Mouse (Mus musculus) liver, adult 2 months (tissue): Measurements from ENCODE around the gene Tmub1. TPM values are rescaled to one million over a fixed set of nuclear protein-coding genes. Genes with fewer than 3 reads are reported as not detected.

Source experiments
- DNase-seq: peaks from one replicate; pipeline ENCODE4 v3.0.0-alpha.2; 2011; ENCODE audit warnings: low read depth, low spot score; ENCODE audit errors: extremely low read depth
- H3K27ac ChIP-seq: fragments of 200-500 bp; replicated peaks from 2 replicates; pipeline ENCODE4 v1.5.1; 2012; ENCODE audit warnings: low read depth, mild to moderate bottlenecking, control low read depth, inconsistent platforms, low read length; ENCODE audit not compliant: insufficient read depth
- H3K27me3 ChIP-seq: fragments of 200-500 bp; 2 replicates; pipeline ENCODE4 v1.6.1; 2012; ENCODE audit warnings: mild to moderate bottlenecking, moderate library complexity, low read length, inconsistent platforms; ENCODE audit not compliant: control insufficient read depth, insufficient read depth
- H3K36me3 ChIP-seq: fragments of 200-500 bp; 2 replicates; pipeline ENCODE4 v1.6.1; 2012; ENCODE audit warnings: low read length, inconsistent platforms; ENCODE audit not compliant: control insufficient read depth, insufficient read depth
- H3K4me1 ChIP-seq: fragments of 200-500 bp; 2 replicates; pipeline ENCODE4 v1.6.1; 2011; ENCODE audit warnings: low read length; ENCODE audit not compliant: control insufficient read depth, insufficient read depth
- H3K4me3 ChIP-seq: fragments of 200-500 bp; 2 replicates; pipeline ENCODE4 v1.5.1; 2011; ENCODE audit warnings: low read depth, mild to moderate bottlenecking, control low read depth, low read length, moderate library complexity; ENCODE audit not compliant: insufficient read depth
- H3K79me2 ChIP-seq: fragments of 200-500 bp; 2 replicates; pipeline ENCODE4 v1.6.1; 2012; ENCODE audit warnings: inconsistent platforms, mild to moderate bottlenecking, low read length, moderate library complexity; ENCODE audit not compliant: control insufficient read depth, insufficient read depth
- H3K9ac ChIP-seq: fragments of 200-500 bp; 2 replicates; pipeline ENCODE4 v1.6.1; 2012; ENCODE audit warnings: low read depth, mild to moderate bottlenecking, control low read depth, inconsistent platforms, low read length
- CTCF ChIP-seq: fragments of 200-500 bp; IDR thresholded peaks from 2 replicates; pipeline ENCODE4 v1.5.1; 2011; ENCODE audit warnings: low read depth, low read length, control low read depth
- POLR2A ChIP-seq: fragments of 200-500 bp; IDR thresholded peaks from 2 replicates; pipeline ENCODE4 v1.6.1; 2011; ENCODE audit warnings: low read length, control low read depth; ENCODE audit not compliant: insufficient read depth; ENCODE audit errors: extremely low read depth
- WGBS: fragments of 180-500 bp; shearing (Covaris S2); methylation state at CpG from one replicate; pipeline ENCODE4 v1.1.7; 2018; 5-methylcytosine and 5-hydroxymethylcytosine counted together
- polyA plus RNA-seq: library from polyadenylated mRNA; depleted of rRNA; stranded (reverse); fragments of >200 nt; gene quantifications from 2 replicates; pipeline ENCODE4 v1.2.3, GENCODE M21; 2012
- total RNA-seq: library from RNA; depleted of rRNA; stranded (reverse); fragments of >200 nt; gene quantifications from 2 replicates; pipeline ENCODE4 v1.2.3, GENCODE M21; 2014

Gene Tmub1
- total and polyA plus RNA-seq, 2 experiments, result 5.2 to 30.7 TPM

- no peak for TF ChIP-seq POLR2A
- no peak for TF ChIP-seq CTCF
- Histone ChIP-seq H3K4me1 (peaks cover 12% of the 10 kb centered on the region), H3K27ac (peak within 1 kb of the TSS; percentile 72), H3K9ac (peak within 1 kb of the TSS; percentile 86), H3K27me3 (no peaks in the 10 kb centered on the region), H3K79me2 (peaks cover 31% of the 10 kb centered on the region), H3K4me3 (peak within 1 kb of the TSS; percentile 73), H3K36me3 (no peaks in the 10 kb centered on the region)
- DNase-seq, result no peak
- under 1% methylated on average over 78 of the region's 85 CpGs for WGBS
Measured at GRCm38 (mm10) chr5:24452030-24452690, 4.5 kb upstream of the Tmub1 start, which contains the start of gene Agap3. Gene Agap3 (plus strand): TSS chr5:24452177.

GRCm38 (mm10) chr5:24451264-24452029 lies 3.8 kb upstream of the Tmub1 start:
- peak overlapping the region; percentile 73 for H3K4me3 ChIP-seq
- WGBS, result 7% methylated on average over 58 of the region's 66 CpGs
- H3K36me3 ChIP-seq, result no peaks in the 10 kb centered on the region
- peak; percentile 78 for DNase-seq
- peak; percentile 67; the same call in 1 of the 2 replicates for TF ChIP-seq POLR2A
- TF ChIP-seq CTCF, result no peak
- H3K79me2 ChIP-seq, result peaks cover 29% of the 10 kb centered on the region
- H3K27me3 ChIP-seq, result no peaks in the 10 kb centered on the region
- H3K4me1 ChIP-seq, result peaks cover 17% of the 10 kb centered on the region
- H3K27ac ChIP-seq, result peak overlapping the region; percentile 72
- H3K9ac ChIP-seq, result peak overlapping the region; percentile 86

- no peak for TF ChIP-seq CTCF
- Histone ChIP-seq H3K79me2 (peaks cover 7% of the 10 kb centered on the region; the same call in 1 of the 2 replicates), H3K27ac (no peak overlapping the region), H3K36me3 (no peaks in the 10 kb centered on the region), H3K27me3 (no peaks in the 10 kb centered on the region), H3K4me3 (no peak overlapping the region), H3K4me1 (peaks cover 19% of the 10 kb centered on the region), H3K9ac (no peak overlapping the region)
- 98% methylated on average over 7 of the region's 7 CpGs for WGBS
- DNase-seq, result no peak
Measured at GRCm38 (mm10) chr5:24446630-24447029, 1.0 kb downstream of the Tmub1 start.

- H3K4me1 ChIP-seq, result peaks cover 17% of the 10 kb centered on the region
- TF ChIP-seq CTCF (no peak), POLR2A (no peak)
- DNase-seq, result no peak
Measured at GRCm38 (mm10) chr5:24445428-24446080, 2.1 kb downstream of the Tmub1 start.

GRCm38 (mm10) chr5:24444746-24445427 lies 2.8 kb downstream of the Tmub1 start, which contains the start of gene Fastk:
Gene Fastk (minus strand): TSS chr5:24445287.
- WGBS, result under 1% methylated on average over 60 of the region's 60 CpGs
- H3K4me3 ChIP-seq, result peak within 1 kb of the TSS; percentile 78
- peak within 1 kb of the TSS; percentile 97 for H3K9ac ChIP-seq
- DNase-seq, result peak; percentile 70
- no peaks in the 10 kb centered on the region for H3K27me3 ChIP-seq
- peaks cover 17% of the 10 kb centered on the region for H3K4me1 ChIP-seq
- H3K79me2 ChIP-seq, result peaks cover 7% of the 10 kb centered on the region; the same call in 1 of the 2 replicates
- H3K27ac ChIP-seq, result peak within 1 kb of the TSS; percentile 94
- TF ChIP-seq CTCF (no peak), POLR2A (peak; percentile 82; the same call in 1 of the 2 replicates)
- H3K36me3 ChIP-seq, result no peaks in the 10 kb centered on the region; the same call in 1 of the 2 replicates

More at GRCm38 (mm10) chr5:24445428-24446080, 2.1 kb downstream of the Tmub1 start:
- H3K4me3 ChIP-seq, result peak overlapping the region; percentile 78
- WGBS, result 49% methylated on average over 20 of the region's 20 CpGs
- H3K27me3 ChIP-seq, result no peaks in the 10 kb centered on the region
- peaks cover 7% of the 10 kb centered on the region; the same call in 1 of the 2 replicates for H3K79me2 ChIP-seq
- peak overlapping the region; percentile 82 for H3K27ac ChIP-seq
- H3K9ac ChIP-seq, result peak overlapping the region; percentile 70
- H3K36me3 ChIP-seq, result no peaks in the 10 kb centered on the region; the same call in 1 of the 2 replicates
